Mouse (Mus musculus) cerebellum, postnatal 14 days (tissue): ENCODE results near the gene Hgfac.

Experiments
- DNase-seq, 2 experiments: peaks; one replicate each; pipeline ENCODE4 v3.0.0; 2021; ENCODE audit warnings: mixed read lengths in 2 of 2

The Hgfac gene

DNA sequence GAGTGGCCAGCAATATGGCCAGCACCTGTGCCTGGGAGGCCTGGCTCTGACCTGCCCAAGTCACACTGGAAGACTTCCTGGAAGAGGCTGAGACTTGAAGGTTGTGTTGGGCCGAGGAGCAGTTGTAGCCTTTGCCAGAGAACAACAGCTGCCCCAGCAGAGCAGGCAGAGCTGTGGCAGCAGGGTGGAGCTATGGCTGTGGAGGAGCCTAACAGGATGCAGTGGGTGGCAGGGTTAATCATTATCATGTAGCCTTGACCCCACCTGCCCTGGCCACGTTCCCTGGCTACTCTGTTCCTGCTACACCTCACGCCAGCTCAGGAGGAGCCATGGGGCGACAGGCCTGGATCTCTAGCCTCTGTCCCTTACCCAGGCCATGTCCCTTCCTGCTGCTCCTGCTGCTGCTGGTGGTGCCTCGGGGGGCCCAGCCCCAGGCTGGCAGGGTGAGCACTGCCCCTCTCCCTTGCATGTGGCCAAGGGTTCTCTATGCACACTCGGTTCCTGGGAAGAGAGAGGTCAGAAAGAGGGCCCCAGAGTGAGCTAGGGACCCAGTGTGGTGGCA, at the start of gene Hgfac:
TSS of gene Hgfac (plus strand) at position 242 of the 562 bp plus-strand sequence.
- DNase-seq: no peak

DNA sequence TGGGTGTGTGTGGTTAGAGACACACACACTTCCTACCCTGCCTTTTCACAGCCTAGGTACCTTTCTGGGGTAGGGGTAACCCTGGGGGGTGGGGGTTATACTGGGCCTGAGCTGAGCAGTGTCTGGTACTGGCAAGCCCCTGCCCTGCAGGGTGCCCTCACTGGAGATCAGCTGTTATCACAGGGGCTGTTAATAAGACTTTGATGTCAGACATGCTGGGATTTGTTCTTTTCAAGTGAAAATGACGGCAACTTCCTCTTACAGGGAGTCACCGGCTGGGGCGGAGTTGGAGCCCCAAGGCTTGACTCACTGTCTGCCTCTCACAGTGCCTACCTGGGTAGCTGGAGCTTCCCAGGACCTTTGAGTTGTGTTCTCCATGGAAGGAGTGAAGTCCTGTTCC, 42.6 kb upstream of the Hgfac start:
- DNase-seq: no peak

DNA sequence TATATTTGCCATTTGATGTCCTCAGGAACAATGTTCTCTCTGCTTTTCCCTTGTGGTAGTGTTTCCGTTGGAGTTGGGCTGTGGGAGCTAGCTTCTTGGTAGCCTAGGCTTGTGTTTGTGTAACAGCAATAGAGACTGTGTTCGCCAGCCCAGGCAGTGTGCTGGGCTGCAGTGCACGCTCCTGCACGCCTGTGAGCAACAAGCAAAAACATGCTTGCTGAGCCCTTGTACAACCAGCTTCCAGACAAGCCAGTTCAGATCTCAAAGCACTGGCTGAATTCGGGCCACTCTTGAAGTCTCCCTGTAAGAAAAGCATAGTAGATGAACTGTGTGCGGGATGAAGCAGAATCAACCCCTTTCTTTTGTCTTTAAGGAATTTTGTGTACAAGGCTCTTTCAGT, 42.0 kb upstream of the Hgfac start:
- DNase-seq: no peak

DNA sequence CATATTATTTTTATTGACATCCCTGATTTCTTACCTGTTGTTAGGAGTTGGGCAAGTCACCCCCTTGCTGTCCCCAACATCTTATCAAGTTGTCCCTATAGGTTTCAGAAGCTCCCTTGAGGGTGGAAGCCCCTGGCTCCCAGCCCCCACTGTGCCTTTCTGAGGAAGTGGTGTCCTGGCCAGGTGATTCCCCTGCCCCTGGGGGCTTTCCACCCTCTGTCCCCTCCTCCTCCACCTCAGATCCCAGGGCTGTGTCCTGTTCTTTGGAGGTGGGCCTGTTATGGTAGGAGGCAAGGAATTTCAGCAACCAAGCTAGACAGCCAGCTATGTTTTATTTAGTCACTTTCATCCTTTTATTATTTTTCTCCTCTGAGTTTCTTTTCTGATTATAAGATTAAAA, 41.0 kb upstream of the Hgfac start:
- DNase-seq: no peak

DNA sequence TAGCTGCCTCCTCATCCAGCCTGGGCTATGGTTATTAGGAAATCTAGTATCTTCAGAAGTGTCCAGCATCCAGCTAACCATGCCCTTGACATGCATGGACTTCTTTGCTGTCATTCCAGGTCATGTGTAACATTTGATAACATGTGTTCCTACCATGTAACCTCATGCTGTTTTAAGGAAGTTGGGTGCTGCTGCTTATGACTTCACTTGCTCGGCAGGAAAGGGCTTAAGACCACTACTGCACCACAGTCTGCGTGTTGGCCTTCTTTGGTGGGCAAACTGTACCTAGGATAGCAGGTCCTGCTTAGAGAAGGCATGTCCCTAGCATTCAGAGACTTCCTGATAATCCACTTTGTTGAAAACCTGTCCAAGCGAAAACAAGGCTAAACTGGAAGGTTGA, 40.2 kb upstream of the Hgfac start:
- no peak for DNase-seq

DNA sequence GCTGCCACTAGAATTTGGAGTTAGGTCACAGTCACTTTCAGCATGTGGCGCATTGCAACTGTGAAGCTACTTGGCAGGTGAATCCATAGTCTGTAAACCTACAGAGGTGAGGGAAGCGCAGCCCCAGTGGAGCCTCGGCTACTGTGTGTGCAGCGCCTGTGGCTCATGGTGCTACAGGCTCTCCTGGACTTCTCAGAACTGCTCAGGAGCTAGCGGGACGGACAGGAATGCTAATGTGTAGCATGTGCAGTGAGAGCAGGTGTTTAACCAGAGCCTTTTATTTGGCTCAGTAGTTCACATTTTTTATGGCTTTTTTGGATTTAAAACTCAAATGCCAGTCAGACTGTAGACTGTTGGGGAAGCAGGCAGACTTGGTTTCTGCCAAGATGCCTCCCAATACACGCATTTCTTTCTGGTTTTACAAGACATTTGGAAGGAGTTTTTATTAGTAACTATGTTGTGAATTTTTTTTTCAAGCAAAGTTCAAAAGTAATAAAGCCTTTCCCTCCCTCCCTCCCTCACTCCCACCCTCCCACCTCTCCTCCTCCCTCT, 37.6 kb upstream of the Hgfac start:
- DNase-seq: no peak

DNA sequence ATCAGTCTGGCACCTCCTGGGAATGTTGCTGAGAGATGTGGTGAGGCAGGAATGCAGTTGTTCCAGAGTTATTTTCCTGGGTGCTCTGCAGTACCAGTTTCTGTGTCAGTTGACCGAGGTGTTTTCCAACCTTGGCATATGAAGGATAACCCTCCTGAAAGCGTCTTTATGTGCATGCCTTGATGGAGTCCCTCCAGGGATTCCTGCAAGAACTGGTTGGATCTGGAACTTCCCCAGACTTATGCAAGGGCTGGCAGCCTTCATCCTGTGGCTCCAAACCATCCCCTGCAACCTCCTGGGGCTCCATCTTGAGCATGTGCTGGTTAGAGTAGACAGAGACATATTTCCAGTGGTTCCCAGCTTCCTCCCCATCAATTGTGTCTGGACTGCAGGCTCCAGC, 36.5 kb upstream of the Hgfac start:
- DNase-seq: no peak

DNA sequence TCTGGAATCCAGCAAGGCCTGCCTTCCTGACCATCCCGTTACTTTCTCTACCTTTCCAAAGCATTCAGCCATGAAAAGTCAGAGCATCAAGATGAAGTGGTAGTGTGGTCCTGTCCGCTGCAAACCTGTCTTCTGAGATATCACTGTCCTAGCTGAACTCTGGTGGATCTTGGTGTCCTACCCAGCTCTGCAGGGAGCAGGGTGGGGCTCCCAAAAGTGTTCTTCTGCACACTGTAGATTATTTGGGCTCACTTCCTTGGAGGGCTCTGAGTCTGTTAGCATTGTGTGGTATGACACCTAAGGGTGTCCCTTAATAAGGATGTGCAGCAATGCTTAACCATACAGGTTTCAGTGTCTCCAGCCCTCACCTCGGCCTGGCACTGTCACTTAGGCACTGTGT, 35.6 kb upstream of the Hgfac start:
- no peak for DNase-seq

DNA sequence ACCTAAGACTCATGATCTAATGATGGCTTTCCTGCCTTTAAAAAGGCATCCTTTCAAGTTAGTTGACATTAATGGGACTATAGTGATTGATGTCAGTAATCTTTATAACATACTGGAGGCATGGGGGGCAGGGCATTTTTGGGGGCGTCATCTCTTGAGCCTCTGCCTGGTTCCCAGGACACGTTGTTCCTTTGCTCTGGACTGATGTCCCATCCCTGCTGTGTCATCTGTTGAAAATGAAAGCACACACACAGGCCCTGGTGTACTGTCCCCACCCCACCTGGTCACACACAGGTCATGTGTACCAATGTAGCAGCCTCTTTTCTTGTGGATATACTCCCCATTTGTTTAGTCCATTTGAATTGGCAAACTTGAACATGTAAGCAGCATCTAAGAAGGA, 34.7 kb upstream of the Hgfac start:
- DNase-seq: no peak

DNA sequence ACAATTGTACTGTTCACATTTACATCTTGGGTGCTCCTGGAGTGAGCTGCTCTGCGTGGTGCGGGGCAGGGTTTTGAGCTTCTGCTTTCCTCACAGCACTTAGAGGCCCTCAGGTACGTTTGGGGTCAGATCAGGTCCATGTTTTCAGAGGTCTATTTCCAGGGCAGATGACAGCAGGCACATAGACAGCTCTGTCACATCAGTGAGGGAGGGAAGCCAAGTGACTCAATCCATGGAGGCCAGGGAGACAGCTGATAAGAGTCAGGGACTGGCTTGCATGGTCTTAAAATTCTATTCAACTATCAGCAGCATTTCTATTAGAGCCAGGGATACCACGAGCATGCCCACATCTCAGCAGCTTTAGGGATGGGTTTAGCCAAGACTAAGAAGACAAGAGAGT, 32.1 kb upstream of the Hgfac start:
- DNase-seq: no peak

DNA sequence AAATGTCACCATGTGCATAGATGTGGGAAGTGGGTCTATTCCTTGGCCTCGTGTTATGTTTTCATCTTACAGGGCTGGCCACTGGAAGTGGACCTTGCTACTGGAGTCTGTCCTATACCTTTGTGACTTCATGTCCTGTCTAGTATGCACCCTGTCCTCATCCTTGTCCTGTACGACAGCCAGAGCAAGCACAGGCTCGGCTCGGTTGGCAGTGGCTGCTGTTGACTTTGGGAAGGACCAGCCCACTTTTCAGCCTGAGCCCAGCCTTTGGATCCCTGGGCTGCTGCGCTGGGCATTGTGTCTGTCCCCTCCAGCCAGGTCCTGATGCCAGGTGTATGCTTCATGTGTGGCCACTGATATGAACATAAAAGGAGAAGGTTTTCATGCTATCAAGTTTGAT, 30.7 kb upstream of the Hgfac start:
- no peak for DNase-seq

DNA sequence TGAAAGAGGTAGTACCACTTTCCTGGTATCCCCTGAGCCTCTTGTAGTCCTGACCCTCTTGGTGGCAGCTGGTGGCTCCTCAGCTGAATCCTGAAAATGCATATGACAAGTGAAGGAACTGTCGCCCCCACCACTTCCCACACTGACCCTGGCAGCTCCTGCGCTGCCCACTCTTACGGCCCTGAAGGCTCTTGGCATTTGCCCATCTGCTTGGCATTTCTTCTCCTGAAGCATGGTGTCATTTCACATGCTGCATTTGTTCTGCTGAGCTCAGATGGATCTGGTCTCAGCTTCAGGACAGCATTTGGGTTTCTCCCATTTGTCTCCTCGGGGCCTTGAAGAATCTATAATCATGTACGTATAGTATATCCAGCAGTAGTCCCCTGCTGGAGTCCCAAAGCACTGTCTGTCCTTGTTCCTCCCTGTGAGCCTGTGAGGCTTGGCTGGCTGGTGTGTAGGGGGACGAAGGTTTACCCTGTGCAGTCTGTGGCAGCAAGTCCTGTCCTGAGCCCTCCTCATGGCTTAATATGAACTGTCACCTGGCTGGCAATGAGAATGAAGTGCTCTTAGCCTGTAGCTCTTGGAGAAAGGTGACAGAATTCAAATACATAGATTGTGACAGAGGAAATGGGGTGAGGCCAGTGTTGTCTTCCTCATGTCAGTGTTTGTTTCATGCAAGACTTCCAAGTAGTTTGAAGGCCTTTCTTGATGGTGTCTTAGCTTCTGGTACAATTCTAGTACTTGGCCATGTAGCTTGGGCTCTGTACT, 30.0 kb upstream of the Hgfac start:
- peak; percentile 63 to 70 for DNase-seq

DNA sequence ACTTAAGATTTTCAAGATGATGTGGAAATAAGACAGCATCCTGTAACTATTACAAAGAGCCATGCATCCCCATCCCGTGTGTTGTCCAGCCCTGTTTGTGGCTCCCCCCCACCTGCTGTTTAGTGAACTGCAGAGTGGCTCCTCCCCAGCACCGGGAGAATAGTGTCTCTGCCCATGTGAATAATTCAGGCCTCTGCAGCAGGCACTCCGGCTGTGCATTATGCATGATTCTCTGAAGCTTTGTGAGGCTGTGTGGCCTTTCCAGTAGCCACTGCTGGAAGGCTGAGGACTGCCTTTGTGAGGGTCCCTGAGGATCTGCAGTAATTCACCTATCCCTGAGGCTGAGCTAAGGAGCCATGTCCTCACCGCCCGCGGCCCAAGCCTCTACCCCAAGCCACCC, 27.3 kb upstream of the Hgfac start:
- no peak for DNase-seq

DNA sequence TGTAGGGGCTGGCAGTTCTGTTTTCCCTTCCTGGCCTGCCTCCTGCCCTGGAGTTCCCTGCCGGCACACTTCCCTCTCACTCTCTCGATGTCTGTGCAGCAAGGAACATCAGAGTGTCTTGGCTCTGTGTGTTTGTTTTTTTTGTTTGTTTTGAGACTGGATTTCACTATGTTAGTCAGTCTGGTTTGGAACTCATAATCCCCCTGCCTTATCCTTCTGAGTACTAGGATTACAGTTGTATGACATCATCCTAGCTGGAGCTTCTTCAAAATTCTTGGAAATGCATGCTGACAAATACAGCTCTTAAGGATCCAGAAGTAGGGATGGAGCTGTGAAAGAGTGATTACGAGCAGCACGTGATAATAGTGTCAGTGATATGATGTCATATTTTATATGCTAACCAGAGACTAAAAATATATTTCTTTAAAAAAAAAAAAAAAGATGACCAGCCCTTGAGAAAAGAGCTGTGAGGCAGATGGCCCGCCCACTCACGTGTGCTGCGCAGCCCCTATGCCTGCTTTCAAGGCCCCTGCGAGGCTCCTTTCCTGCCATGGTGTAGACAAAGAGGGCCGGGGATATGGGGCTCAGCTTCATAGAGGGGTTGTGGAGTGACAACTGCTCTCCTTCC, 21.5 kb upstream of the Hgfac start:
- DNase-seq: no peak

DNA sequence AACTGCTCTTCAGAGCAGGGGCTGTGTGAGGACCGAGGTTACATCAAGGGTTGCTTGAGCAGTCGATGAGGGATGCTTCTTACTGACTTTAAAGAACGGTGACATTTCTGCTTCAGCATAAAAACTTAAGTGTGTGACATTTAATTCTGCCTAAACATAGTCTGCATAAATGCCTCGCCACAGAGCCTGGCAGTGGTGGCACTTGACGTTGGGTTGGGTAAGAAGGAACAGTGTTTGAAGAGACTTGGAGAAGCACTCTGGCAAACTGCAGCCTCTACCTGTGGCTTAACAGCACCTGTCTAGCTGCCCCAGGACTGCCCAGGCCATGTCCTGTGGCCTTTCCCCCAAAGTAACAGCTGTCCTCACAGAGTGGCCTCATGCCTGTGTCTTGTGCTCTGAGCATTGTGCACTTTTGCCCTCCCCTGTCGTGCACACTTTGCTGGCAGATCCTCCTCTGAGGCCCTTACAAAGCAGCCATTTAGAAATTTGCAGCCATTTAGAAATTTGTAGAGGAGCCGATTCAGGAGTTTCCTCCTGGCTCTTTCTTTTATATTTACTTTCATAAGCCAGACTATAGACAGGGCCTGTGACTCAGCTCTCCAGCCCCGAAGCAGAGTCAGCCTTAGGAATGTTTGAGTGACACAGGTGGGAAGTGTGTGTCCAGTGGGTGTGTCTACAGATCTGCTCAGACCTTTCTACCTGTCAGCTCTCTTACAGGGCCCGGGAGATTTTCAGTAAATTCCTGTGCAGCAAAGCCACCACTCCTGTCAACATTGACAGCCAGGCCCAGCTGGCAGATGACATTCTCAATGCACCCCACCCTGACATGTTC, 20.7 kb upstream of the Hgfac start:
- no peak for DNase-seq

DNA sequence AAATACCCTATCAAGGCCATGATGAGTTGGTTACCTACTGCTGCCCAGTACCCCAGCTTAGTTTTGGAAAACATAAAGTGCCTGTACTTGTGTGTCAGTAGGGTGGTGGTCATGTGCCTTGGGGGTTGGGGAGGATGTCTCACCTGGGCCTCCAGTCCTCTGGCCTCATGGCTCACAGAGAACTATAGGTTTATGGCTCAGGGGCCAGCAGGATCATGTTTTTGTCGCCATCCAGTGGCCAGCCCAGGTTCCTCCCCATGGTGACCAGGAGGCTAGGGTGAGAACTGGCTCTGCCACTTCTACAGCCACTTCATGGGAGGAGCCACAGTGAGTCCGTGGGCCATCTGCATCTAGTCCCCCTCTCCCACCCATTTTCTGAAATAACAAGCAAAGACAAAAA, 16.3 kb upstream of the Hgfac start:
- DNase-seq: peak; percentile 79 to 80

DNA sequence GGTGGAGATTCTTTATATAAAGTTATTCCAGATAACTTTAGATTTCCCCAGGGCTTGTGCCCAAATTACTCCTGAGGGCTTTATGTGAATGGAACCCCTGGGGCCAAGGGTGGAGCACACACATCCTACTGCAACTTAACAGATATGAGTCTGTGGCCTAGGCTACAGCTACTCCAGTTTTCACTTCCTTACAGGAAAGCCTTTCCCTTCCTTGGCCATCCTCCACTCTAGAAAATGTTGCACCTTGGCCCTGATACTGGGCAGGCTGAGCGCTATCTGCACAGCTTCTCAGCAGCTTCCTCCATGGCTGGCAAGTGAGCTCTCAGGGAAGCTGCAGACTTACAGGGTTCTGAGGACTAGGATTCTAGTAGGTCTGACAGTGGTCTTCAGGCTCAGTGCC, 12.0 kb upstream of the Hgfac start:
- DNase-seq: no peak

DNA sequence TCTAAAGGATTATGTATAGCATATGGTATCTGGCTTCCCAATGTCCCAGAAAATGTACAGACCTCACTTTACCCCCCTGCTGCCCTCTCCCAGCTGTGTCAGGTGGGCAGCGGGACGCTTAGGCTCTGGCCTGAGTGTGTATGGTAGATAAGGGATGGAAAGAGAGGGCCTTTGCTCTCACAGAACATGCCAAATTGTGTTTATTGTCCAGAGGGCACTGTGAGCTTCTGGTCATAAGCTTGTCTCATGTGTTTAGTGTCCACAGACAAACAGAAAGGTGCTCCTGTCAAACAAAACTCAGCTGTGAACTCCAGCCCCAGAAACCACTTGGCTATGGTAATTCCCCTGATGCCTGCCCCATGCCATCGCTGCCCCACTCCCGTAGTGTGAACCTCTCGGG, 11.6 kb upstream of the Hgfac start:
- DNase-seq: no peak

DNA sequence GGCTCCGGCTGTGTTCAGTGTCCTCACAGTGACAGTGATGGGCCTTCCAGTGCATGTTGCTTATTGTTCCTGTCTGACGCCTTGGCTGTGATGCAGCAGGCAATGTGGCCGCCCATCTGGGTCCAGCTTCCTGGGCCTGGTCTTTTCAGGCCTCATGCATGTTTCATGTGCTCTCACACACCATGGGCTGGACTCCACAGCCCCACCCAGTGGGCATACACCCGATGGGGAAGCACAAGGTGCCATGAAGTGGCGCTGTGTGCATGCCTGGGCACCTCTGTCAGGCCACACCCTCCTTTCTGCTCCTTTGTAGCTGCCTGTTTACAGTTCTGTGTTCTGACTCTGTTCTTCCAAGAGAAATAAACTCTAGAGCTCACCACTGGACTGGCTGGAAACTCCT, 8.2 kb upstream of the Hgfac start:
- peak in 1 of 2 experiments; percentile 59 for DNase-seq

DNA sequence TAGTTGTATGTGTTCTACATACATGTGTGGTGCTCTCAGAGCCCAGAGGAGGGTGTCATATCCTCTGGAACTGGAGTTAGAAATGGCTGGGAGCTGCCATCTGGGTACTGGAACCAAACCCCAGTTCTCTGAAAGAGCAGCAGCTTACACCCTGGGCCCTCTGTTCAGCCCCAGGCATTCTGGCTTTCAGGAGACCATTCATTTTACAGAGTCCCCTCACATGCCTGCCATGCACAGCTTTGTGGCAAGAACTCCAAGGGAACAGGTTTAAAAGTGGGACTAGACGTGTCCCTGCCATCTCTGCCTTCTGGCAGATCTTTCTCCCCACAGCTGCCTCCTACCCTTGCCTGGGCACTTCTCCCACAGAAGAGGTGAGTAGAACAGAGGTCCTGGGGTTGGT, 7.7 kb upstream of the Hgfac start:
- DNase-seq: no peak

DNA sequence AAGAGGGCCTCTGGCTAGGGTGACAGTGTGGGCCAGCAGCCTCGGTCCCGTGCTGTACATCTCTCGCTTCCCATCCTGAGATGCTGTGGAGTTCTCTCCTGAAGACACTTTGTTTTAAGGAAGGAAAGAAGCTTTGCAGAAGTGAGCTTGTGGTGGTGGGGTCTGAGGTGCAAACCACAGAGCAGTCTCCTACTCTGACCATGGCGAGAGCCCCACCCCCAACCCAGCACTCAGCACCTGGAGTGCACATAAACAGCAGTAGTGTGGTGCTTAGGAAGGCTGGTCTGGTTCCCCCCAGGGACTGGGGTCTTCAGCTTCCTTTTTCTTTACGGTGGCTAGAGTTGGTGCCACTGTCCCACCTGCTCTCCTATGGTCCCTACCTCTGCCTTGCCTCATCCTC, 6.2 kb upstream of the Hgfac start:
- DNase-seq: no peak

DNA sequence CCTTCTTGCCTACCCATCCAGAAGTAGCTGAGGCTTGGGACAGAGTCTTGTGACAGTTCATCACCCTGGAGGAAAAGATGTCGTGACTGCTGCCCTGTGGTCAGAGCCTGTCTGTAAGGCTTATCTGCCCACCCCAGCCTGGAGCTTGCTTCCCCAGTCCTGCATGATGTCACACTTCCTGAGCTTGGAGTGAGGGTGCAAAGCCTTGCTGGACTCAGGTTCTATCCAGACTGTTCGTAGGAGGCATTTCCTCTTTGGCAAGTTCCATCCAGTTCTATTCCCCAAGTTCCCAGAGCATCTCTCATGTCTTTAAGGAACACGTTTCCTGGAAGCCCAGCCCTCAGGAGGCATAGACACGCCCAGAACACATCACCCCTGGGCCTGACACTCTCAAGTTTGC, 5.5 kb upstream of the Hgfac start:
- DNase-seq: no peak

DNA sequence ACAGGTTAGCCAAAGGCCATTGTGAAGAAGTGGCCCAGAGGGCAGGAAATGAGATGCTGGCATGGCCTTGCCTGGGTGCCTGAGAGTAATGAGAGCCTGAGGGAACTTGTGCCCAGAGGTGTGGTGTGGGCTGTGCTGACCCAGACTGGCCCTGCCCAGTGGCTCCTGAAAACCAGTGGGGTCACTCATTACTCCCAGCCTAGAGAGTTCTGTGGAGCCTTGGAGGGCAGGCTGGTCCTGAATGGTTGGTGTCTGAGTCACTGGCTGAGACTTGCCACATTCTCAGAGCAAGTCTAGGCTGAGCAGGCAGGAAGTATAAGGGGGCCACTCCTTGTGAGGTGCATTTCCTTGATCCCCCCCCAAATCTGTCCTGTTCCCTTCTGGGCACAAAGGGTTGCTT, 3.9 kb upstream of the Hgfac start:
- DNase-seq: no peak
